Mouse (Mus musculus) ovary, adult 10 weeks (tissue): ENCODE data around the gene Rassf8. TPM values are rescaled to one million over a fixed set of nuclear protein-coding genes. Genes with fewer than 3 reads are reported as not detected.

Source experiments
- polyA plus RNA-seq: library from polyadenylated mRNA; stranded (reverse); fragments of 350-450 nt; fragmentation: Illumina TruSeq; extraction: RNeasy Lipid Tissue Mini Kit (QIAGEN cat#74804); gene quantifications from one replicate; pipeline ENCODE4 v1.2.3, GENCODE M21; 2014

The Rassf8 gene
- 34.0 TPM for polyA plus RNA-seq

GRCm38 (mm10) chr6:145746132-145746849 is at the start of gene Rassf8:
Gene Rassf8, plus strand, starts transcription at chr6:145746748.

GRCm38 (mm10) chr6:145865289-145865885 is 118.8 kb downstream of the Rassf8 start, which contains the start of gene Bhlhe41:
Gene Bhlhe41, minus strand, starts transcription at chr6:145865558.

Other genes with a start within 250 kb of the Rassf8 start
- gene Lmntd1, start 132.4 kb upstream of the Rassf8 start, polyA plus RNA-seq: 0.91 TPM
- gene Tuba3b, start 131.0 kb upstream of the Rassf8 start, polyA plus RNA-seq: not detected
- 20.0 TPM for gene Bhlhe41, start 118.8 kb downstream of the Rassf8 start, polyA plus RNA-seq
- 76.6 TPM for gene Sspn, start 184.9 kb downstream of the Rassf8 start, polyA plus RNA-seq